Mouse (Mus musculus): ENCODE measurements at regions not wholly inside any gene's neighbourhood (a gene's known extent, or its start where the extent isn't known, plus 50 kb on each side); places are given as distances from the start of the nearest gene placed in this dataset.

DNA sequence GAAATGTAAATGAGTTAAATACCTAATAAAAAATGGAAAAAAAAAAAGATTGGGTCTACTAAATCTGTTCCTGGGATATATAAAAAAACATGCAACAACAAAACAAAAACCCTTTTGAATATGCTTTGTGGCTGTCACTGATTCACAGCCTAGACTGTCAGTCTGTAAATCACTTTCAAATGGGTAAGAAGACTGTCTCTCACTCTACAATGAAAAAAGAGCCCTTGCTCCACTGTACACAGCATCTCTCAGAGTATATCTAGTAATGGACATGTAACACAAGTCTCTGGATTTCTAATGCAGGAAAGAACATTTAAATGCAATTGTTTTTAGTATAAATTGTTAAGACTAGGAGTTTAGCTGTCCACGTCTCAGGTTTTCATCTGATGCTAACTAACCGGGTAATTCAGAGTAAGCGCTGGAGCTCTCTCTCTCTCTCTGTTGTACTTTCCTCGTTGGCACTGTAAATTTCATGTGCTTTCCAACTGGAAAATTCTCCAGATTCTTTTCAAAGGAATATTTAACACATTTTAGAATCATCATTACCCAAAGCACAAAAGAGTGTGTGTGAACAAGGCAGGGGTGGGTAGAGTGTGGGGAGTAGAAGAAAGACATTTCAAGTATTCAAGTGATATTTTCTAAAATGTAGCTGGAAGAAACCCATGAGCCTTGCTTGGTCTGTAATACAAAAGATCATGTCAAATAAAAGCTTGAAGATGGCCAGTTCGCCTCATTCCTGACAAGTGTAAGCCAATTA lies 66.6 kb upstream of the Pam start:
- Histone ChIP-seq H3K4me3 (ENCODE audit: control insufficient read depth in 1 of 2, insufficient read depth in 1 of 2, low read depth in 2 of 2, low read length in 2 of 2) (no peak overlapping the region), H3K4me1 (ENCODE audit: control insufficient read depth in 1 of 2, insufficient read depth in 2 of 2, low read length in 2 of 2) (no peaks in the 10 kb centered on the region), H3K27ac (ENCODE audit: control insufficient read depth, low read depth, low read length) (no peak overlapping the region), H3K27me3 (ENCODE audit: control insufficient read depth in 1 of 2, insufficient read depth in 2 of 2, low read length in 2 of 2) (no peaks in the 10 kb centered on the region), H3K36me3 (ENCODE audit: control insufficient read depth in 1 of 2, insufficient read depth in 2 of 2, low read length in 2 of 2) (no peaks in the 10 kb centered on the region), H3K79me2 (ENCODE audit: control insufficient read depth, insufficient read depth, low read length, poor library complexity) (no peaks in the 10 kb centered on the region), H3K9ac (ENCODE audit: control insufficient read depth, low read depth, low read length, poor library complexity, severe bottlenecking) (no peak overlapping the region), H3K9me3 (replicated peaks; ENCODE audit: insufficient read depth, low read length) (no peaks in the 10 kb centered on the region)
- no peak for DNase-seq (ENCODE audit: low read depth, low spot score)
- TF ChIP-seq NRF1 (IDR thresholded peaks at IDR 0.05; ENCODE audit: insufficient read depth, low read depth, low read length, poor library complexity, severe bottlenecking): no peak
- no peak for TF ChIP-seq POLR2A (IDR thresholded peaks at IDR 0.05; ENCODE audit: control insufficient read depth in 1 of 2, insufficient read depth in 1 of 2, low read depth in 1 of 2, low read length in 2 of 2, poor library complexity in 1 of 2)
- TF ChIP-seq TAL1 (IDR thresholded peaks at IDR 0.05; ENCODE audit: low read length): no peak
- TF ChIP-seq SIN3A (IDR thresholded peaks at IDR 0.05; ENCODE audit: low read length): no peak
- TF ChIP-seq USF1 (IDR thresholded peaks at IDR 0.05; ENCODE audit: low read depth, low read length): no peak
- no peak for TF ChIP-seq GATA1 (IDR thresholded peaks at IDR 0.05; ENCODE audit: low read depth, low read length)
- TF ChIP-seq RCOR1 (IDR thresholded peaks at IDR 0.05; ENCODE audit: low read depth, low read length): no peak
- no peak for TF ChIP-seq USF2 (IDR thresholded peaks at IDR 0.05; ENCODE audit: borderline replicate concordance in 1 of 2, insufficient read depth in 1 of 2, low read depth in 1 of 2, low read length in 2 of 2)
- no peak for TF ChIP-seq HCFC1 (IDR thresholded peaks at IDR 0.05; ENCODE audit: low read depth, low read length)
- no peak for TF ChIP-seq SMC3 (IDR thresholded peaks at IDR 0.05; ENCODE audit: low read depth, low read length)
- TF ChIP-seq KAT2A (conservative IDR thresholded peaks at IDR 0.05; ENCODE audit: low read depth, low read length): no peak
- no peak for TF ChIP-seq MYB (IDR thresholded peaks at IDR 0.05; ENCODE audit: low read depth, low read length)
- no peak for TF ChIP-seq JUND (IDR thresholded peaks at IDR 0.05; ENCODE audit: low read depth, low read length)
- no peak for TF ChIP-seq ETS1 (IDR thresholded peaks at IDR 0.05; ENCODE audit: low read depth, low read length)
- no peak for TF ChIP-seq POLR2AphosphoS2 (IDR thresholded peaks at IDR 0.05; ENCODE audit: low read length)
- TF ChIP-seq ZMIZ1 (IDR thresholded peaks at IDR 0.05; ENCODE audit: low read depth, low read length): no peak

DNA sequence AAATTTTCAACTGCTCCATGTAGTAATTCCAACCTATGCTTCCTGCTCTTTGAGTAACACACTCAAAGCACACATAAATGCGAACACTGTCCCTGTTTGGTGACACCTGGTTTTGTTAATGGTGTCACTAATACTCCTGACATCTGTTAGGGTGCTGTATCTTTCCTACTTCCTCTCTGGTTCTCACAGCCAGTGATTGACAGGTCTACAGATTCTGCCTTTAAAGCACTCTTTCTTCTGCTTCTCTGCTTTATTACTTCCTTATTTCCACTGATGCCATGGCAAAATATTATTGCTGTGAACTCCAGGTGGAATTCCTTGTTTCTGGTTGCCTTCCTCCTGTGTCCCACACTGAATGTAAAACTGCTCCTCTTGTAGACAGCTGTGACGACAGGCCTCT lies 63.5 kb upstream of the Pam start:
- Histone ChIP-seq H3K9ac (ENCODE audit: control insufficient read depth, low read depth, low read length, poor library complexity, severe bottlenecking) (no peak overlapping the region), H3K4me3 (ENCODE audit: control insufficient read depth in 1 of 2, insufficient read depth in 1 of 2, low read depth in 2 of 2, low read length in 2 of 2) (no peak overlapping the region), H3K9me3 (replicated peaks; ENCODE audit: insufficient read depth, low read length) (no peaks in the 10 kb centered on the region), H3K4me1 (ENCODE audit: control insufficient read depth in 1 of 2, insufficient read depth in 2 of 2, low read length in 2 of 2) (no peaks in the 10 kb centered on the region), H3K79me2 (ENCODE audit: control insufficient read depth, insufficient read depth, low read length, poor library complexity) (no peaks in the 10 kb centered on the region), H3K27me3 (ENCODE audit: control insufficient read depth in 1 of 2, insufficient read depth in 2 of 2, low read length in 2 of 2) (no peaks in the 10 kb centered on the region), H3K27ac (ENCODE audit: control insufficient read depth, low read depth, low read length) (no peak overlapping the region), H3K36me3 (ENCODE audit: control insufficient read depth in 1 of 2, insufficient read depth in 2 of 2, low read length in 2 of 2) (no peaks in the 10 kb centered on the region)
- no peak for DNase-seq (ENCODE audit: low read depth, low spot score)
- TF ChIP-seq MAX (IDR thresholded peaks at IDR 0.05; ENCODE audit: low read length) (no peak), TCF12 (IDR thresholded peaks at IDR 0.05; ENCODE audit: low read depth, low read length) (no peak), MAZ (IDR thresholded peaks at IDR 0.05; ENCODE audit: low read depth, low read length) (no peak), ZC3H11A (IDR thresholded peaks at IDR 0.05; ENCODE audit: low read depth, low read length) (no peak), ZMIZ1 (IDR thresholded peaks at IDR 0.05; ENCODE audit: low read depth, low read length) (no peak), MYB (IDR thresholded peaks at IDR 0.05; ENCODE audit: low read depth, low read length) (no peak), CTCF (IDR thresholded peaks at IDR 0.05 in 2 of 3, conservative IDR thresholded peaks at IDR 0.05 in 1 of 3; ENCODE audit: control insufficient read depth in 1 of 3, insufficient read depth in 1 of 3, low read depth in 2 of 3, low read length in 3 of 3, poor library complexity in 1 of 3, severe bottlenecking in 1 of 3) (no peak), ZNF384 (IDR thresholded peaks at IDR 0.05; ENCODE audit: low read depth, low read length) (no peak), NELFE (IDR thresholded peaks at IDR 0.05; ENCODE audit: low read depth, low read length) (no peak), SMC3 (IDR thresholded peaks at IDR 0.05; ENCODE audit: low read depth, low read length) (no peak), POLR2A (IDR thresholded peaks at IDR 0.05; ENCODE audit: control insufficient read depth in 1 of 2, insufficient read depth in 1 of 2, low read depth in 1 of 2, low read length in 2 of 2, poor library complexity in 1 of 2) (no peak), CHD1 (IDR thresholded peaks at IDR 0.05; ENCODE audit: low read depth, low read length) (no peak), EP300 (IDR thresholded peaks at IDR 0.05; ENCODE audit: low read depth in 1 of 2, low read length in 2 of 2) (no peak), CHD2 (IDR thresholded peaks at IDR 0.05; ENCODE audit: low read length) (no peak), POLR2AphosphoS5 (IDR thresholded peaks at IDR 0.05; ENCODE audit: borderline replicate concordance, low read depth, low read length) (no peak), NRF1 (IDR thresholded peaks at IDR 0.05; ENCODE audit: insufficient read depth, low read depth, low read length, poor library complexity, severe bottlenecking) (no peak), RCOR1 (IDR thresholded peaks at IDR 0.05; ENCODE audit: low read depth, low read length) (no peak), RAD21 (IDR thresholded peaks at IDR 0.05; ENCODE audit: low read depth, low read length) (no peak)
